Mouse (Mus musculus) stomach, embryonic 14.5 days (tissue): ENCODE measurements around the gene Ranbp3l. TPM values are rescaled to one million over a fixed set of nuclear protein-coding genes. Genes with fewer than 3 reads are reported as not detected.
A peak's percentile ranks its signal among the peaks of the same experiment; 100 is the strongest.

Source experiments
- ATAC-seq: fragments of 200-750 bp; cut with Nextera tagmentation; 2 replicates; pipeline ENCODE4 v1.8.0; 2017; ENCODE audit warnings: low read depth, moderate TSS enrichment; ENCODE audit not compliant: insufficient number of reproducible peaks, insufficient read depth, low FRiP score
- H3K27ac ChIP-seq: fragments of 300-500 bp; sonication (generic); 2 replicates; pipeline ENCODE4 v1.5.1; 2014; ENCODE audit warnings: mild to moderate bottlenecking, low read length, moderate library complexity, mixed read lengths
- H3K27me3 ChIP-seq: fragments of 300-500 bp; sonication (generic); 2 replicates; pipeline ENCODE4 v1.6.1; 2014; ENCODE audit warnings: low read length, control low read depth, mixed read lengths; ENCODE audit not compliant: control insufficient read depth, insufficient read depth
- H3K36me3 ChIP-seq: fragments of 300-500 bp; sonication (generic); 2 replicates; pipeline ENCODE4 v1.6.1; 2014; ENCODE audit warnings: mild to moderate bottlenecking, control low read depth, low read length, moderate library complexity, mixed read lengths; ENCODE audit not compliant: control insufficient read depth, insufficient read depth
- H3K4me1 ChIP-seq: fragments of 300-500 bp; sonication (generic); 2 replicates; pipeline ENCODE4 v1.6.1; 2014; ENCODE audit warnings: low read length, control low read depth, mixed read lengths; ENCODE audit not compliant: control insufficient read depth, insufficient read depth
- H3K4me2 ChIP-seq: fragments of 300-500 bp; sonication (generic); replicated peaks from 2 replicates; pipeline ENCODE4 v1.6.1; 2014; ENCODE audit warnings: low read depth, low read length, control low read depth
- H3K4me3 ChIP-seq: fragments of 300-500 bp; sonication (generic); 2 replicates; pipeline ENCODE4 v1.5.1; 2014; ENCODE audit warnings: low read depth, low read length, control low read depth
- H3K9ac ChIP-seq: fragments of 300-500 bp; sonication (generic); replicated peaks from 2 replicates; pipeline ENCODE4 v1.6.1; 2014; ENCODE audit warnings: low read depth, mild to moderate bottlenecking, control low read depth, low read length, moderate library complexity, mixed read lengths
- H3K9me3 ChIP-seq: fragments of 300-500 bp; sonication (generic); 2 replicates; pipeline ENCODE4 v1.6.1; 2016; ENCODE audit warnings: low read depth, low read length, control low read depth; ENCODE audit not compliant: control insufficient read depth
- WGBS: fragments of 180-500 bp; shearing (Covaris S2); extraction: QIAGEN DNeasy Blood & Tissue Kit; methylation state at CpG from one replicate; pipeline ENCODE4 v1.1.7; 2014; 5-methylcytosine and 5-hydroxymethylcytosine counted together
- polyA plus RNA-seq: library from polyadenylated mRNA; unstranded; fragments of >200 nt; fragmentation: Nextera tagmentation; extraction: Ambion mirVana; gene quantifications from 2 replicates; pipeline ENCODE4 v1.2.1, GENCODE M21; 2014

Ranbp3l gene
- polyA plus RNA-seq, 1 experiment from 2014 or later = 0.27 TPM

GRCm38 (mm10) chr15:9093598-9094365, 126.0 kb downstream of the Ranbp3l start:
- Histone ChIP-seq H3K4me2 (peak overlapping the region; percentile 22), H3K27ac (no peak overlapping the region), H3K27me3 (no peaks in the 10 kb centered on the region), H3K4me3 (no peak overlapping the region), H3K4me1 (peaks cover 7% of the 10 kb centered on the region; the same call in 1 of the 2 replicates), H3K36me3 (peaks cover 16% of the 10 kb centered on the region), H3K9me3 (no peaks in the 10 kb centered on the region), H3K9ac (no peak overlapping the region)
- 68% methylated on average over 11 of the region's 11 CpGs for WGBS
- ATAC-seq = peak; percentile 35; the same call in 1 of the 2 replicates

- no peak overlapping the region for H3K9ac ChIP-seq
- H3K4me2 ChIP-seq = peak overlapping the region; percentile 22
- WGBS = 8% methylated on average over 13 of the region's 13 CpGs
- peak; percentile 91 for ATAC-seq
- H3K9me3 ChIP-seq = no peaks in the 10 kb centered on the region
- no peak overlapping the region for H3K27ac ChIP-seq
- H3K4me1 ChIP-seq = peaks cover 7% of the 10 kb centered on the region; the same call in 1 of the 2 replicates
- H3K36me3 ChIP-seq = peaks cover 16% of the 10 kb centered on the region
- H3K27me3 ChIP-seq = no peaks in the 10 kb centered on the region
- H3K4me3 ChIP-seq = no peak overlapping the region
These were observed 126.6 kb downstream of the Ranbp3l start for GRCm38 (mm10) chr15:9094366-9094750.

GRCm38 (mm10) chr15:9096865-9097264, 129.1 kb downstream of the Ranbp3l start:
- 87% methylated on average over 4 of the region's 4 CpGs for WGBS
- no peaks in the 10 kb centered on the region for H3K27me3 ChIP-seq
- no peaks in the 10 kb centered on the region for H3K9me3 ChIP-seq
- peaks cover 25% of the 10 kb centered on the region for H3K36me3 ChIP-seq
- no peak overlapping the region for H3K4me3 ChIP-seq
- H3K4me1 ChIP-seq = peaks cover 7% of the 10 kb centered on the region; the same call in 1 of the 2 replicates
- H3K9ac ChIP-seq = no peak overlapping the region
- ATAC-seq = no peak
- no peak overlapping the region for H3K4me2 ChIP-seq
- no peak overlapping the region for H3K27ac ChIP-seq

- H3K4me3 ChIP-seq = no peak overlapping the region
- no peaks in the 10 kb centered on the region for H3K9me3 ChIP-seq
- no peak overlapping the region for H3K4me2 ChIP-seq
- H3K27ac ChIP-seq = no peak overlapping the region
- no peaks in the 10 kb centered on the region for H3K4me1 ChIP-seq
- H3K9ac ChIP-seq = no peak overlapping the region
- H3K27me3 ChIP-seq = no peaks in the 10 kb centered on the region
- no peak for ATAC-seq
- H3K36me3 ChIP-seq = peaks cover 23% of the 10 kb centered on the region
- 96% methylated on average over 10 of the region's 10 CpGs for WGBS
These were observed 132.8 kb downstream of the Ranbp3l start for GRCm38 (mm10) chr15:9100446-9101077.

GRCm38 (mm10) chr15:9106303-9107074, 138.7 kb downstream of the Ranbp3l start:
- Histone ChIP-seq H3K27ac (no peak overlapping the region), H3K4me3 (no peak overlapping the region), H3K4me1 (no peaks in the 10 kb centered on the region), H3K9ac (no peak overlapping the region), H3K36me3 (peaks cover 22% of the 10 kb centered on the region), H3K4me2 (no peak overlapping the region), H3K27me3 (no peaks in the 10 kb centered on the region), H3K9me3 (no peaks in the 10 kb centered on the region)
- ATAC-seq = no peak
- 71% methylated on average over 13 of the region's 13 CpGs for WGBS

- ATAC-seq = no peak
These were observed 143.0 kb downstream of the Ranbp3l start for GRCm38 (mm10) chr15:9110526-9111347.

GRCm38 (mm10) chr15:9111648-9112047, 143.9 kb downstream of the Ranbp3l start:
- H3K9me3 ChIP-seq = no peaks in the 10 kb centered on the region
- H3K27ac ChIP-seq = no peak overlapping the region
- WGBS = 73% methylated on average over 3 of the region's 3 CpGs
- no peaks in the 10 kb centered on the region for H3K27me3 ChIP-seq
- H3K4me2 ChIP-seq = no peak overlapping the region
- ATAC-seq = no peak
- H3K4me3 ChIP-seq = no peak overlapping the region
- peaks cover 42% of the 10 kb centered on the region for H3K36me3 ChIP-seq
- no peaks in the 10 kb centered on the region for H3K4me1 ChIP-seq
- no peak overlapping the region for H3K9ac ChIP-seq

More at GRCm38 (mm10) chr15:9110526-9111347, 143.0 kb downstream of the Ranbp3l start:
- no peaks in the 10 kb centered on the region for H3K9me3 ChIP-seq
- no peaks in the 10 kb centered on the region for H3K27me3 ChIP-seq
- H3K4me3 ChIP-seq = no peak overlapping the region
- no peaks in the 10 kb centered on the region for H3K4me1 ChIP-seq
- peaks cover 36% of the 10 kb centered on the region for H3K36me3 ChIP-seq
- no peak overlapping the region for H3K27ac ChIP-seq
- WGBS = 79% methylated on average over 6 of the region's 6 CpGs
- no peak overlapping the region for H3K4me2 ChIP-seq
- no peak overlapping the region for H3K9ac ChIP-seq

GRCm38 (mm10) chr15:9113556-9113955, 145.8 kb downstream of the Ranbp3l start:
- 71% methylated on average over 9 of the region's 9 CpGs for WGBS
- H3K27me3 ChIP-seq = no peaks in the 10 kb centered on the region
- H3K9me3 ChIP-seq = no peaks in the 10 kb centered on the region
- no peak overlapping the region for H3K4me2 ChIP-seq
- no peaks in the 10 kb centered on the region for H3K4me1 ChIP-seq
- no peak overlapping the region for H3K4me3 ChIP-seq
- no peak overlapping the region for H3K27ac ChIP-seq
- H3K36me3 ChIP-seq = peaks cover 53% of the 10 kb centered on the region
- H3K9ac ChIP-seq = no peak overlapping the region
- ATAC-seq = no peak
